Comparison of ENCODE assay signal across 8 mouse cellular contexts in the genomic region with DNA sequence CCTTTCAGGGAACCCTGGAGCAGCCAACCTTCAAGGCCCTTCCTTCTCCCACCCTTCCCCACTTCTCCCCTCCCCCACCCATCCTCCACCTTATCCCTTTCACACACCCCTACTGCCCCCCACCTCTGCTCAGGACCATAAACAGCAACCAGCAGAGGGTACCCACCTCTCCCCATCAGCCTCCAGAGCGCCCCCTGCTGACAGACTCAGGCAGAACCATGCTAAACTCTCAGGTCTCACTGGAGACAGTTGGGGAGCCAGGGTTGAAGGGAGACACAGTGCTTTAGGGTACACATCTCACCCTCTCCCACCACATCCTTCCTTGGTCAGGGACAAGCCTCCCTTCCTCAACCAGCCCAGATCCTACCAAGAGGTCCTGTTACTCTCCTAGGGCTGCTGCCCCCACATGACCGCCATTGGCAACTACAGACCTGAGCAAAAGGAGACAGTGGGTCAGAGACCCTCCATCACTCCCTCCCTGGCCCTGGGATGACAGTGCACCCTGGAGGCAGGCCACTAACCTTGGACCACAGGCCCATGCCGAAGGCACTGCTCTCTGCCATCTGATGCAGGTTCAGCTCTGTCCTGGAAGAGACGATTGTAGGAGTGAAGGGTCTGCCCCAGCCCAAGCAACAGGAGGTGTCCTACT. TPM values are rescaled to one million over a fixed set of nuclear protein-coding genes. Genes with fewer than 3 reads are reported as not detected.
DNase-seq lines count a peak whose midpoint lies in the region; ATAC-seq and TF ChIP-seq lines count a peak whose summit lies in the region.

No protein-coding gene starts in this region.

- 47% methylated on average over 4 of the region's 4 CpGs for WGBS in intestine, postnatal 0 days
- 53% methylated on average over 4 of the region's 4 CpGs for WGBS in intestine, embryonic 16.5 days
- WGBS in forebrain, embryonic 14.5 days = 37% methylated on average over 4 of the region's 4 CpGs
- WGBS in lung, adult 2 months = 49% methylated on average over 4 of the region's 4 CpGs

- DNase-seq in adrenal gland, postnatal 36 days = peak; percentile 59
- peak; percentile 56 for DNase-seq in forebrain, embryonic 14.5 days (ENCODE audit: low spot score)
- DNase-seq in lung, adult 2 months = peak; percentile 42
- peak; percentile 34 for DNase-seq in thymus, postnatal 25 days
- no peak for DNase-seq in right cerebral cortex, postnatal 25 days

- no peak overlapping the region for H3K27ac ChIP-seq in intestine, postnatal 0 days (ENCODE audit: low read depth, low read length)
- H3K27ac ChIP-seq in intestine, embryonic 16.5 days (ENCODE audit: low read length) = no peak overlapping the region
- no peak overlapping the region for H3K27ac ChIP-seq in ES-Bruce4 (ENCODE audit: insufficient read depth, low read length)
- H3K27ac ChIP-seq in forebrain, embryonic 14.5 days (ENCODE audit: low read depth, low read length) = no peak overlapping the region

- H3K4me1 ChIP-seq in intestine, postnatal 0 days (replicated peaks; ENCODE audit: control insufficient read depth, insufficient read depth, low read length) = no peaks in the 10 kb centered on the region
- H3K4me1 ChIP-seq in intestine, embryonic 16.5 days (ENCODE audit: control insufficient read depth, insufficient read depth, low read length) = no peaks in the 10 kb centered on the region
- H3K4me1 ChIP-seq in ES-Bruce4 (ENCODE audit: control insufficient read depth, insufficient read depth, low read length) = no peaks in the 10 kb centered on the region
- 0 out of 2 replicates have a peak, but pooled peaks cover under 1% of the 10 kb centered on the region for H3K4me1 ChIP-seq in forebrain, embryonic 14.5 days (ENCODE audit: control insufficient read depth, insufficient read depth, low read length)
- no peaks in the 10 kb centered on the region for H3K4me1 ChIP-seq in lung, adult 2 months (ENCODE audit: control insufficient read depth, insufficient read depth, low read length)

- H3K9me3 ChIP-seq in intestine, postnatal 0 days (ENCODE audit: control insufficient read depth) = no peaks in the 10 kb centered on the region
- H3K9me3 ChIP-seq in intestine, embryonic 16.5 days (ENCODE audit: control insufficient read depth, low read length) = no peaks in the 10 kb centered on the region
- H3K9me3 ChIP-seq in ES-Bruce4 (replicated peaks; ENCODE audit: control insufficient read depth, insufficient read depth, low read length, poor library complexity, severe bottlenecking) = no peaks in the 10 kb centered on the region
- no peaks in the 10 kb centered on the region for H3K9me3 ChIP-seq in forebrain, embryonic 14.5 days (replicated peaks; ENCODE audit: control insufficient read depth, low read length)

- peak; percentile 80 for TF ChIP-seq CTCF in intestine, postnatal 0 days (IDR thresholded peaks at IDR 0.05; ENCODE audit: low read depth)
- TF ChIP-seq CTCF in ES-Bruce4 (IDR thresholded peaks at IDR 0.05; ENCODE audit: low read depth, low read length) = peak; percentile 70
- peak; percentile 57 for TF ChIP-seq CTCF in lung, adult 2 months (IDR thresholded peaks at IDR 0.05; ENCODE audit: insufficient read depth, low read length)

- ATAC-seq in intestine, postnatal 0 days = no peak
- no peak for ATAC-seq in intestine, embryonic 16.5 days
- ATAC-seq in forebrain, embryonic 14.5 days = peak; percentile 23; the same call in 1 of the 2 replicates

- no peaks in the 10 kb centered on the region for H3K27me3 ChIP-seq in intestine, postnatal 0 days (replicated peaks; ENCODE audit: control insufficient read depth, insufficient read depth, low read length)
- H3K27me3 ChIP-seq in intestine, embryonic 16.5 days (replicated peaks; ENCODE audit: control insufficient read depth, insufficient read depth, low read length) = no peaks in the 10 kb centered on the region
- H3K27me3 ChIP-seq in ES-Bruce4 (ENCODE audit: control insufficient read depth, insufficient read depth, low read length, poor library complexity, severe bottlenecking) = no peaks in the 10 kb centered on the region
- no peaks in the 10 kb centered on the region for H3K27me3 ChIP-seq in forebrain, embryonic 14.5 days (replicated peaks; ENCODE audit: control insufficient read depth, insufficient read depth, low read length)

- no peak overlapping the region for H3K4me2 ChIP-seq in intestine, postnatal 0 days (replicated peaks; ENCODE audit: low read depth)
- H3K4me2 ChIP-seq in intestine, embryonic 16.5 days (ENCODE audit: low read depth, low read length) = no peak overlapping the region
- H3K4me2 ChIP-seq in forebrain, embryonic 14.5 days (ENCODE audit: low read length) = no peak overlapping the region

- TF ChIP-seq EP300 in ES-Bruce4 (IDR thresholded peaks at IDR 0.05; ENCODE audit: insufficient read depth, low read depth, low read length) = no peak

- TF ChIP-seq POLR2A in ES-Bruce4 (IDR thresholded peaks at IDR 0.05; ENCODE audit: insufficient read depth, low read length) = no peak
- TF ChIP-seq POLR2A in lung, adult 2 months (IDR thresholded peaks at IDR 0.05; ENCODE audit: borderline replicate concordance, extremely low read depth, low read depth, low read length) = no peak

- H3K9ac ChIP-seq in intestine, postnatal 0 days (ENCODE audit: low read depth, low read length) = no peak overlapping the region
- H3K9ac ChIP-seq in intestine, embryonic 16.5 days (ENCODE audit: low read depth, low read length) = no peak overlapping the region
- H3K9ac ChIP-seq in ES-Bruce4 (ENCODE audit: low read depth, poor library complexity, severe bottlenecking) = no peak overlapping the region
- H3K9ac ChIP-seq in forebrain, embryonic 14.5 days (ENCODE audit: low read length) = no peak overlapping the region

- no peak overlapping the region for H3K4me3 ChIP-seq in intestine, postnatal 0 days (ENCODE audit: low read depth, low read length)
- no peak overlapping the region for H3K4me3 ChIP-seq in intestine, embryonic 16.5 days (ENCODE audit: low read length)
- H3K4me3 ChIP-seq in ES-Bruce4 (ENCODE audit: low read depth, low read length) = no peak overlapping the region
- no peak overlapping the region for H3K4me3 ChIP-seq in forebrain, embryonic 14.5 days (ENCODE audit: low read depth, low read length)
- H3K4me3 ChIP-seq in lung, adult 2 months (replicated peaks; ENCODE audit: extremely low read depth, low read depth, low read length) = no peak overlapping the region

- H3K36me3 ChIP-seq in intestine, postnatal 0 days (ENCODE audit: control insufficient read depth, insufficient read depth) = no peaks in the 10 kb centered on the region
- no peaks in the 10 kb centered on the region for H3K36me3 ChIP-seq in intestine, embryonic 16.5 days (ENCODE audit: control insufficient read depth, insufficient read depth, low read length)
- no peaks in the 10 kb centered on the region for H3K36me3 ChIP-seq in ES-Bruce4 (ENCODE audit: control insufficient read depth, insufficient read depth, low read length, poor library complexity, severe bottlenecking)
- H3K36me3 ChIP-seq in forebrain, embryonic 14.5 days (ENCODE audit: control insufficient read depth, insufficient read depth, low read length) = no peaks in the 10 kb centered on the region

RNA-seq across cellular contexts. Expression of gene Myo18b, which starts 31.3 kb away (rescaled TPM):
- polyA plus RNA-seq in intestine, postnatal 0 days (2015; fragmentation: Nextera tagmentation; extraction: Ambion mirVana) = 0.08 and 0.09 TPM in 2 replicates
- polyA plus RNA-seq in intestine, embryonic 16.5 days (2015; fragmentation: Nextera tagmentation; extraction: Ambion mirVana) = 0.31 and 0.40 TPM in 2 replicates
- polyA plus RNA-seq in ES-Bruce4 (2011; ENCODE audit: insufficient read depth, insufficient read length, low read depth, missing spikeins) = 0.69 and 0.78 TPM in 2 replicates
- under 1 TPM; 0.03 TPM for total RNA-seq in adrenal gland, postnatal 36 days (2021)
- 0.60 and 0.87 TPM in 2 replicates for polyA plus RNA-seq in forebrain, embryonic 14.5 days (2014; fragmentation: Nextera tagmentation; extraction: Ambion mirVana)
- polyA plus RNA-seq in lung, adult 2 months (2012; rRNA removed) = 1.9 and 5.5 TPM in 2 replicates
